Mouse (Mus musculus): ENCODE measurements around the gene AI837181. TPM values are rescaled to one million over a fixed set of nuclear protein-coding genes. Genes with fewer than 3 reads are reported as not detected.

The AI837181 gene
- polyA plus RNA-seq, 1 experiment from 2014 or later, result 27.2 TPM

GRCm38 (mm10) chr19:5444954-5445353, 20.0 kb downstream of the AI837181 start:
- Histone ChIP-seq H3K27ac (ENCODE audit: low read depth, low read length) (no peak overlapping the region), H3K4me2 (no peak overlapping the region), H3K36me3 (ENCODE audit: control insufficient read depth, insufficient read depth, low read length) (no peaks in the 10 kb centered on the region), H3K9ac (ENCODE audit: low read depth, low read length) (no peak overlapping the region), H3K4me3 (ENCODE audit: low read depth, low read length) (no peak overlapping the region), H3K4me1 (replicated peaks; ENCODE audit: control insufficient read depth, insufficient read depth, low read length) (peaks cover 15% of the 10 kb centered on the region), H3K27me3 (replicated peaks; ENCODE audit: control insufficient read depth, insufficient read depth, low read length) (peaks cover 33% of the 10 kb centered on the region), H3K9me3 (ENCODE audit: control insufficient read depth, low read length) (peaks cover 5% of the 10 kb centered on the region; the same call in 1 of the 2 replicates)
- DNase-seq (ENCODE audit: low spot score) (no peak), ATAC-seq (replicated peaks; ENCODE audit: low FRiP score) (no peak)
- WGBS, result 27% methylated on average over 7 of the region's 7 CpGs

GRCm38 (mm10) chr19:5445747-5446146, 20.8 kb downstream of the AI837181 start:
- DNase-seq (ENCODE audit: low spot score), result no peak
- Histone ChIP-seq H3K4me3 (ENCODE audit: low read depth, low read length) (no peak overlapping the region), H3K27ac (ENCODE audit: low read depth, low read length) (no peak overlapping the region), H3K9me3 (ENCODE audit: control insufficient read depth, low read length) (no peaks in the 10 kb centered on the region), H3K9ac (ENCODE audit: low read depth, low read length) (no peak overlapping the region), H3K36me3 (ENCODE audit: control insufficient read depth, insufficient read depth, low read length) (no peaks in the 10 kb centered on the region), H3K4me1 (replicated peaks; ENCODE audit: control insufficient read depth, insufficient read depth, low read length) (peaks cover 15% of the 10 kb centered on the region), H3K4me2 (no peak overlapping the region), H3K27me3 (replicated peaks; ENCODE audit: control insufficient read depth, insufficient read depth, low read length) (peaks cover 33% of the 10 kb centered on the region)
- 85% methylated on average over 5 of the region's 5 CpGs for WGBS
- no peak for ATAC-seq (replicated peaks; ENCODE audit: low FRiP score)

GRCm38 (mm10) chr19:5447515-5448353, 22.8 kb downstream of the AI837181 start, which contains the start of gene Fosl1:
Fosl1 (plus strand) TSS chr19:5447547.
- H3K4me1 ChIP-seq (replicated peaks; ENCODE audit: control insufficient read depth, insufficient read depth, low read length), result peaks cover 15% of the 10 kb centered on the region
- H3K9me3 ChIP-seq (ENCODE audit: control insufficient read depth, low read length), result no peaks in the 10 kb centered on the region
- ATAC-seq (replicated peaks; ENCODE audit: low FRiP score) (peak; percentile 66), DNase-seq (ENCODE audit: low spot score) (peak; percentile 75)
- H3K4me3 ChIP-seq (ENCODE audit: low read depth, low read length), result peak within 1 kb of the TSS; percentile 64
- no peaks in the 10 kb centered on the region for H3K36me3 ChIP-seq (ENCODE audit: control insufficient read depth, insufficient read depth, low read length)
- H3K27me3 ChIP-seq (replicated peaks; ENCODE audit: control insufficient read depth, insufficient read depth, low read length), result peaks cover 33% of the 10 kb centered on the region
- WGBS, result under 1% methylated on average over 70 of the region's 70 CpGs
- no peak within 1 kb of the TSS; the same call in 1 of the 2 replicates for H3K27ac ChIP-seq (ENCODE audit: low read depth, low read length)
- H3K4me2 ChIP-seq, result peak within 1 kb of the TSS; percentile 99
- peak within 1 kb of the TSS; percentile 46 for H3K9ac ChIP-seq (ENCODE audit: low read depth, low read length)

GRCm38 (mm10) chr19:5448354-5449150, 23.6 kb downstream of the AI837181 start:
- peaks cover 33% of the 10 kb centered on the region for H3K27me3 ChIP-seq (replicated peaks; ENCODE audit: control insufficient read depth, insufficient read depth, low read length)
- no peaks in the 10 kb centered on the region for H3K36me3 ChIP-seq (ENCODE audit: control insufficient read depth, insufficient read depth, low read length)
- H3K9me3 ChIP-seq (ENCODE audit: control insufficient read depth, low read length), result no peaks in the 10 kb centered on the region
- peaks cover 15% of the 10 kb centered on the region for H3K4me1 ChIP-seq (replicated peaks; ENCODE audit: control insufficient read depth, insufficient read depth, low read length)
- no peak overlapping the region for H3K27ac ChIP-seq (ENCODE audit: low read depth, low read length)
- H3K9ac ChIP-seq (ENCODE audit: low read depth, low read length), result peak overlapping the region; percentile 46; the same call in 1 of the 2 replicates
- H3K4me2 ChIP-seq, result peak overlapping the region; percentile 99
- WGBS, result 6% methylated on average over 36 of the region's 36 CpGs
- peak overlapping the region; percentile 64 for H3K4me3 ChIP-seq (ENCODE audit: low read depth, low read length)
- DNase-seq (ENCODE audit: low spot score) (peak; percentile 64), ATAC-seq (replicated peaks; ENCODE audit: low FRiP score) (peak; percentile 60)

- no peak overlapping the region for H3K27ac ChIP-seq (ENCODE audit: low read depth, low read length)
- 0 out of 2 replicates have a peak, but pooled peaks cover 2% of the 10 kb centered on the region for H3K36me3 ChIP-seq (ENCODE audit: control insufficient read depth, insufficient read depth, low read length)
- no peak overlapping the region for H3K4me3 ChIP-seq (ENCODE audit: low read depth, low read length)
- no peak overlapping the region for H3K9ac ChIP-seq (ENCODE audit: low read depth, low read length)
- no peak overlapping the region for H3K4me2 ChIP-seq
- peaks cover 30% of the 10 kb centered on the region for H3K27me3 ChIP-seq (replicated peaks; ENCODE audit: control insufficient read depth, insufficient read depth, low read length)
- peaks cover 15% of the 10 kb centered on the region for H3K4me1 ChIP-seq (replicated peaks; ENCODE audit: control insufficient read depth, insufficient read depth, low read length)
- no peaks in the 10 kb centered on the region for H3K9me3 ChIP-seq (ENCODE audit: control insufficient read depth, low read length)
- 78% methylated on average over 3 of the region's 3 CpGs for WGBS
- no peak for ATAC-seq (replicated peaks; ENCODE audit: low FRiP score)
- no peak for DNase-seq (ENCODE audit: low spot score)
These were observed 24.7 kb downstream of the AI837181 start for GRCm38 (mm10) chr19:5449673-5450072.

GRCm38 (mm10) chr19:5451766-5452165, 26.8 kb downstream of the AI837181 start:
- ATAC-seq (replicated peaks; ENCODE audit: low FRiP score), result no peak
- H3K9ac ChIP-seq (ENCODE audit: low read depth, low read length), result no peak overlapping the region
- H3K36me3 ChIP-seq (ENCODE audit: control insufficient read depth, insufficient read depth, low read length), result 0 out of 2 replicates have a peak, but pooled peaks cover 2% of the 10 kb centered on the region
- peaks cover 33% of the 10 kb centered on the region for H3K4me1 ChIP-seq (replicated peaks; ENCODE audit: control insufficient read depth, insufficient read depth, low read length)
- WGBS, result 68% methylated on average over 6 of the region's 6 CpGs
- DNase-seq (ENCODE audit: low spot score), result no peak
- H3K27me3 ChIP-seq (replicated peaks; ENCODE audit: control insufficient read depth, insufficient read depth, low read length), result peaks cover 25% of the 10 kb centered on the region
- H3K4me2 ChIP-seq, result no peak overlapping the region
- no peak overlapping the region for H3K4me3 ChIP-seq (ENCODE audit: low read depth, low read length)
- no peaks in the 10 kb centered on the region for H3K9me3 ChIP-seq (ENCODE audit: control insufficient read depth, low read length)
- H3K27ac ChIP-seq (ENCODE audit: low read depth, low read length), result no peak overlapping the region

GRCm38 (mm10) chr19:5455037-5455436, 30.1 kb downstream of the AI837181 start:
- WGBS, result 78% methylated on average over 12 of the region's 12 CpGs
- H3K9me3 ChIP-seq (ENCODE audit: control insufficient read depth, low read length), result no peaks in the 10 kb centered on the region
- 0 out of 2 replicates have a peak, but pooled peaks cover 2% of the 10 kb centered on the region for H3K36me3 ChIP-seq (ENCODE audit: control insufficient read depth, insufficient read depth, low read length)
- no peak for ATAC-seq (replicated peaks; ENCODE audit: low FRiP score)
- peak overlapping the region; percentile 90 for H3K4me2 ChIP-seq
- H3K9ac ChIP-seq (ENCODE audit: low read depth, low read length), result no peak overlapping the region
- no peak for DNase-seq (ENCODE audit: low spot score)
- H3K4me1 ChIP-seq (replicated peaks; ENCODE audit: control insufficient read depth, insufficient read depth, low read length), result peaks cover 25% of the 10 kb centered on the region
- H3K27ac ChIP-seq (ENCODE audit: low read depth, low read length), result no peak overlapping the region
- no peaks in the 10 kb centered on the region for H3K27me3 ChIP-seq (replicated peaks; ENCODE audit: control insufficient read depth, insufficient read depth, low read length)
- H3K4me3 ChIP-seq (ENCODE audit: low read depth, low read length), result peak overlapping the region; percentile 87; the same call in 1 of the 2 replicates

- no peak for DNase-seq (ENCODE audit: low spot score)
- Histone ChIP-seq H3K9me3 (ENCODE audit: control insufficient read depth, low read length) (no peaks in the 10 kb centered on the region), H3K4me1 (replicated peaks; ENCODE audit: control insufficient read depth, insufficient read depth, low read length) (peaks cover 25% of the 10 kb centered on the region), H3K4me3 (ENCODE audit: low read depth, low read length) (peak overlapping the region; percentile 87), H3K4me2 (peak overlapping the region; percentile 90), H3K36me3 (ENCODE audit: control insufficient read depth, insufficient read depth, low read length) (0 out of 2 replicates have a peak, but pooled peaks cover 2% of the 10 kb centered on the region), H3K27me3 (replicated peaks; ENCODE audit: control insufficient read depth, insufficient read depth, low read length) (no peaks in the 10 kb centered on the region), H3K9ac (ENCODE audit: low read depth, low read length) (peak overlapping the region; percentile 23; the same call in 1 of the 2 replicates), H3K27ac (ENCODE audit: low read depth, low read length) (no peak overlapping the region)
- WGBS, result 71% methylated on average over 8 of the region's 8 CpGs
- no peak for ATAC-seq (replicated peaks; ENCODE audit: low FRiP score)
These were observed 30.6 kb downstream of the AI837181 start for GRCm38 (mm10) chr19:5455568-5455967.
